Mouse (Mus musculus): ENCODE measurements around the gene Nav2.

Nav2 gene

GRCm38 (mm10) chr7:49012027-49012426 is 103.5 kb downstream of the Nav2 start:
- no peak for DNase-seq

- DNase-seq: no peak
These were observed 106.0 kb downstream of the Nav2 start for GRCm38 (mm10) chr7:49014480-49014879.

- DNase-seq: no peak
These were observed 106.8 kb downstream of the Nav2 start for GRCm38 (mm10) chr7:49015297-49015696.

GRCm38 (mm10) chr7:49016088-49016487 is 107.6 kb downstream of the Nav2 start:
- no peak for DNase-seq

- no peak for DNase-seq
These were observed 109.3 kb downstream of the Nav2 start for GRCm38 (mm10) chr7:49017794-49018193.

GRCm38 (mm10) chr7:49018478-49018914 is 110.0 kb downstream of the Nav2 start:
- DNase-seq: no peak

- DNase-seq: no peak
These were observed 116.7 kb downstream of the Nav2 start for GRCm38 (mm10) chr7:49025026-49025815.

- peak; percentile 23 for DNase-seq
These were observed 117.5 kb downstream of the Nav2 start for GRCm38 (mm10) chr7:49025991-49026390.

- DNase-seq: peak; percentile 14
These were observed 118.0 kb downstream of the Nav2 start for GRCm38 (mm10) chr7:49026466-49026865.

GRCm38 (mm10) chr7:49029282-49030012 is 120.9 kb downstream of the Nav2 start:
- no peak for DNase-seq

- no peak for DNase-seq
These were observed 123.7 kb downstream of the Nav2 start for GRCm38 (mm10) chr7:49032216-49032615.

GRCm38 (mm10) chr7:49034253-49034652 is 125.7 kb downstream of the Nav2 start:
- DNase-seq: no peak

- peak; percentile 37 for DNase-seq
These were observed 131.6 kb downstream of the Nav2 start for GRCm38 (mm10) chr7:49040163-49040562.

GRCm38 (mm10) chr7:49041334-49042070 is 133.0 kb downstream of the Nav2 start:
- peak; percentile 28 for DNase-seq

- peak; percentile 21 for DNase-seq
These were observed 137.2 kb downstream of the Nav2 start for GRCm38 (mm10) chr7:49045499-49046346.

- no peak for DNase-seq
These were observed 138.0 kb downstream of the Nav2 start for GRCm38 (mm10) chr7:49046347-49046989.

GRCm38 (mm10) chr7:49047336-49047735 is 138.8 kb downstream of the Nav2 start:
- DNase-seq: peak; percentile 41

- DNase-seq: no peak
These were observed 144.5 kb downstream of the Nav2 start for GRCm38 (mm10) chr7:49052871-49053618.

GRCm38 (mm10) chr7:49055273-49055672 is 146.8 kb downstream of the Nav2 start:
- no peak for DNase-seq

GRCm38 (mm10) chr7:49058304-49059012 is 149.9 kb downstream of the Nav2 start:
- DNase-seq: peak; percentile 17

Measured in lung, postnatal 10 days (tissue).